Mouse (Mus musculus): ENCODE measurements around the gene Olfr969.
"Not testable (repeated sequence)": the region's sequence is repeated elsewhere in the genome, so short reads cannot be mapped to it uniquely, and the experiment has no call there.

Olfr969 gene

DNA sequence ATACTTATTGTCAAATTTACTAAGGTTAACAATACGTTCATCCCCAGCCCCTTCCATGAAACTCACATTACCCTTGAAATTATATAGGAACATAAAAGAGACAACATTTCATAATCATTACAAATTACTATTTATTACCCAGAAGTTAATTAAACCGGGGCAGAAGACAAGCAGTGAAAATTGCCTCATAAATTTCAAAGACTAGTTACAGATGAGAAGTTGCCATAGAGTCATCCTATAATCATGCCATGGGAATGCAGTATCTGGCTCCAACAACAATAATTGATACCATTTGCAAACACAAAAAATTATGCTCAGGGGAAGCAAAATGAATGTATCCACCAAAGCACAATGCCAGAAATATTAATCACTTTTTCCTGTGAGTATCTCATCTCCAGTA lies at the start of gene Olfr969:
Olfr969 (plus strand) TSS at position 388 of the 400 bp plus-strand sequence.
- no peak for TF ChIP-seq GATA4 (IDR thresholded peaks at IDR 0.05; ENCODE audit: insufficient replicate concordance, low read length)

- TF ChIP-seq GATA4 (IDR thresholded peaks at IDR 0.05; ENCODE audit: insufficient replicate concordance, low read length), result no peak
These were observed 44.8 kb upstream of the Olfr969 start, which contains the start of gene Olfr967 for GRCm38 (mm10) chr9:39745949-39746348. Gene Olfr967 (plus strand): TSS chr9:39746249.

DNA sequence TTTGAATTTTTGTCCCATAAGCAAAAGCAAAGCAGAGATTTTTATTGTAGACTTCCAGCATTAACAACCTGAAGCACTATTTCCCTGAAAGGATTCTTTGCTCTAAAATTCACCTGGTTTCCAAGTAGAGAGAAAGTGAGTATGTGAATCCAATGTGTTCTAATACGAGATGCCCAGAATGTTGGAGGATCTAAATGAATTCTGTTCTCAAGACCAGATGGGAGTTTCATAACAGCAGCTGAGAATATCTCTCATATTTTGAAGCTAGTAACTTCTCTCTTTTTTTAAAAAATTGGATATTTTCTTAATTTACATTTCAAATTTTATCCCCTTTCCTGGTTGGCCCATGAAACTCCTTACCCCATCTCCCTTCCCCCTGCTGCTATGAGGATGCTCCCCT lies 44.3 kb upstream of the Olfr969 start:
- TF ChIP-seq GATA4 (IDR thresholded peaks at IDR 0.05; ENCODE audit: insufficient replicate concordance, low read length), result no peak

GRCm38 (mm10) chr9:39783153-39783552 lies 7.6 kb upstream of the Olfr969 start, which contains the start of gene Olfr968:
Gene Olfr968 (minus strand): TSS chr9:39783253.
- no peak for TF ChIP-seq GATA4 (IDR thresholded peaks at IDR 0.05; ENCODE audit: insufficient replicate concordance, low read length)

DNA sequence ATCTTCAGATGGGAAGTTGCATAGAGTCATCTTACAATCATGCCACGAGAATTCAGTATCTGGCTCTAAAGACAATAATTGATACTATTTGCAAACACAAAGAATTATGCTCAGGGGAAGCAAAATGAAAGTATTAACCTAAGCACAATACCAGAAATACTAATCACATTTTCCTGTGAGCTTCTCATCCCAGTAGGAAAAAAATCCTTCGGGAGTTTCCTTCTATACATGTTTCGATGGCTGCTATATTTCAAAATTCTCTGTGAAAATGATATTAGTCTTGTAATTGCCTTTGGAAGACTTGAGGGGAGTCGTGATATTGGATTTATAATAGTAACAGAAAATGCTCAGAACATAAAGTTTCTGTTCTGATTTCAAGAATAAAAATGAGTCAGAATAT lies 17.8 kb downstream of the Olfr969 start, which contains the start of gene Olfr970:
Olfr970 (plus strand) TSS at position 301 of the 400 bp plus-strand sequence.
- no peak for TF ChIP-seq GATA4 (IDR thresholded peaks at IDR 0.05; ENCODE audit: insufficient replicate concordance, low read length)

DNA sequence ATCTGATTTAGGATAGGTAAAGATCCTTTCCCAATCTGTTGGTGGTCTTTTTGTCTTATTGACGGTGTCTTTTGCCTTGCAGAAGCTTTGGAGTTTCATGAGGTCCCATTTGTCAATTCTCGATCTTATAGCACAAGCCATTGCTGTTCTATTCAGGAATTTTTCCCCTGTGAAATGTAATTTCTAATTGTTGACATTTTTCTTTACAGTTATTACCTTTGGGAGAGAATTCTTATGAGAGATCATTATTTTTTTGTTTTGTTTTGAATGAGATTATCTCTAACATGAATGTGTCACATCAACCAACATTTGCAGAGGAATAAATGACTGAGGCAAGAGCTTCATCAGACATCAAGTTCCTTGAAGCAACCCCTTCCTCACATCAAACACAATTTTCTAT lies 45.8 kb downstream of the Olfr969 start, which contains the start of gene Olfr971:
Olfr971 (plus strand) TSS at position 301 of the 400 bp plus-strand sequence.
- not testable (repeated sequence) for TF ChIP-seq GATA4 (IDR thresholded peaks at IDR 0.05; ENCODE audit: insufficient replicate concordance, low read length)

Measured in liver, adult (tissue).